Mouse (Mus musculus) intestine, embryonic 14.5 days (tissue): Measurements from ENCODE around the gene Iffo2. TPM values are rescaled to one million over a fixed set of nuclear protein-coding genes. Genes with fewer than 3 reads are reported as not detected.

Experiments
- ATAC-seq: fragments of 200-750 bp; cut with Nextera tagmentation; replicated peaks from 2 replicates; pipeline ENCODE4 v1.8.0; 2017; ENCODE audit warnings: low read depth, moderate number of reproducible peaks, moderate TSS enrichment, moderate library complexity; ENCODE audit not compliant: low FRiP score, low TSS enrichment
- DNase-seq: peaks from one replicate; pipeline ENCODE4 v3.0.0-alpha.2; 2018; ENCODE audit warnings: low spot score
- H3K27ac ChIP-seq: fragments of 300-500 bp; sonication (generic); 2 replicates; pipeline ENCODE4 v1.5.1; 2014; ENCODE audit warnings: low read depth, mild to moderate bottlenecking, control low read depth
- H3K27me3 ChIP-seq: fragments of 300-500 bp; sonication (generic); replicated peaks from 2 replicates; pipeline ENCODE4 v1.6.1; 2014; ENCODE audit warnings: low read length, control low read depth; ENCODE audit not compliant: control insufficient read depth, insufficient read depth
- H3K36me3 ChIP-seq: fragments of 300-500 bp; sonication (generic); 2 replicates; pipeline ENCODE4 v1.6.1; 2014; ENCODE audit warnings: low read length, control low read depth; ENCODE audit not compliant: control insufficient read depth, insufficient read depth
- H3K4me1 ChIP-seq: fragments of 300-500 bp; sonication (generic); replicated peaks from 2 replicates; pipeline ENCODE4 v1.6.1; 2014; ENCODE audit warnings: low read length, control low read depth, mixed read lengths; ENCODE audit not compliant: control insufficient read depth, insufficient read depth
- H3K4me2 ChIP-seq: fragments of 300-500 bp; sonication (generic); 2 replicates; pipeline ENCODE4 v1.6.1; 2014; ENCODE audit warnings: low read length
- H3K4me3 ChIP-seq: fragments of 300-500 bp; sonication (generic); 2 replicates; pipeline ENCODE4 v1.5.1; 2014; ENCODE audit warnings: low read depth, low read length, control low read depth, mixed read lengths
- H3K9ac ChIP-seq: fragments of 300-500 bp; sonication (generic); 2 replicates; pipeline ENCODE4 v1.6.1; 2014; ENCODE audit warnings: mild to moderate bottlenecking, low read length
- H3K9me3 ChIP-seq: fragments of 300-500 bp; sonication (generic); 2 replicates; pipeline ENCODE4 v1.6.1; 2016; ENCODE audit warnings: low read length, control low read depth; ENCODE audit not compliant: control insufficient read depth
- WGBS: fragments of 180-500 bp; shearing (Covaris S2); extraction: QIAGEN DNeasy Blood & Tissue Kit; methylation state at CpG from one replicate; pipeline ENCODE4 v1.1.7; 2014; 5-methylcytosine and 5-hydroxymethylcytosine counted together
- polyA plus RNA-seq: library from polyadenylated mRNA; unstranded; fragments of >200 nt; fragmentation: Nextera tagmentation; extraction: Ambion mirVana; gene quantifications from 2 replicates; pipeline ENCODE4 v1.2.1, GENCODE M21; 2014

Iffo2 gene
- polyA plus RNA-seq, 1 experiment from 2014 or later, result 5.2 TPM

DNA sequence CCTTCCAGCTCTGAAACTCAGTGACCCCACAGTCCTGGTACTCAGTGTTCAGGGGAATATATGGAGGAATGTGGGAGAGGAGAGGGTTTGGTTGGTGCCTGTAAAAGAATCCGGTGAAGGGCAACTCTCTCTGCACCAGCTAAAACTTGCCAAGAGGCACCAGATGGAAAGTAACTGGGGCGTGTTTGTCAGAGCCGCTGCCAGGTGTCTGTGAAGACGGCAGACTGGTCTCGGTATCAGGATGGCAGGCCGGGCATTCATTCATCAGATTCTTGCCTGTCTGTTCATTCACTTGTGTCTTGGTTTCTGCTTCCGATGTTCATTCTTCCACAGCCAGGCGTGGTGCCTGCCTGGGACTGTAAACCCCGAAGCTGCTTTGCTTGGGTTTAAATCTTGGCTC lies 6.4 kb downstream of the Iffo2 start:
- no peak overlapping the region for H3K9ac ChIP-seq
- no peaks in the 10 kb centered on the region for H3K36me3 ChIP-seq
- 0 out of 2 replicates have a peak, but pooled peaks cover 9% of the 10 kb centered on the region for H3K4me1 ChIP-seq
- no peak overlapping the region for H3K4me3 ChIP-seq
- no peak overlapping the region for H3K27ac ChIP-seq
- no peak overlapping the region for H3K4me2 ChIP-seq
- 81% methylated on average over 9 of the region's 9 CpGs for WGBS
- DNase-seq (no peak), ATAC-seq (no peak)
- H3K9me3 ChIP-seq, result no peaks in the 10 kb centered on the region
- no peaks in the 10 kb centered on the region for H3K27me3 ChIP-seq

DNA sequence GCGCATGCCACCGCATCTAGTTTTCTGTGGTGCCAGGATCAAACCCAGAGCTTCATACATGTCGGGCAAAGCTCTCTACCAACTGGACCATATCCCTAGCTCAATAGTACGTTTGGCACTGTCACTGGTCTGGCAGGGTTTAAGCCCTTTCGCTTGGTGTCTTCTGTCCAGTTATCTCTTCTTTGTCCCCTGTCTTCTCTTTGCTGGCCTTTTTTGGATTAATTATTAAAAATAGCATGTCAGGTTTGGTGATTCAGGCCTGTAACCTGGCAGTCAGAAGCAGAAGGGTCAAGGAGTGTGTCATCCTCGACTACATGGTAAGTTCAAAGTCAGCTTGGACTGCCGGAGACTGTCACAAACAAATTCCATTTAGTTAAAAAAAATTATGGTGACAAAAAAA lies 10.4 kb downstream of the Iffo2 start:
- H3K4me1 ChIP-seq, result 0 out of 2 replicates have a peak, but pooled peaks cover 4% of the 10 kb centered on the region
- H3K27ac ChIP-seq, result no peak overlapping the region
- H3K36me3 ChIP-seq, result no peaks in the 10 kb centered on the region
- DNase-seq, result no peak
- H3K4me3 ChIP-seq, result no peak overlapping the region
- no peak overlapping the region for H3K9ac ChIP-seq
- no peaks in the 10 kb centered on the region for H3K9me3 ChIP-seq
- WGBS, result 91% methylated on average over 7 of the region's 7 CpGs
- no peak for ATAC-seq
- no peak overlapping the region for H3K4me2 ChIP-seq
- H3K27me3 ChIP-seq, result no peaks in the 10 kb centered on the region

DNA sequence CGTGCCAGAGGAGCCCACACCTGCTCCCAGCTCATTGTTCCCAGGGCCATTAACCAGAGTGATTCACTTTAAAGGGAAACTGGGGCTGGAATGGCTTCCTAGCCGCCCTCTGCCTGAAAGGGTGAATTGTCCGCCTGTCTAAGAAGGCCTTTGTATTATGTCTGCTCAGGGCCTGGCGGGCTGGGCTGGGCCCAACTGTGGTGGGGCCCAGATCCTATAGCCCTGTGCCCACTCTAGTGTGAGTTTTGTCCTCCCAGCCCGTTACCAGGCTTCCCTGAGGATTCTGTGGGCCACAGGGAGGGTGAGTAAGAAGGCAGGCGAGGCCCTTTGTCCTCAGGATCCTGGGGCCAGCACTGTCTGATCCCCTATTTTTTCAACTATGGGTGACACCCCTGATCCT lies 15.4 kb downstream of the Iffo2 start:
- Histone ChIP-seq H3K4me2 (no peak overlapping the region), H3K4me3 (no peak overlapping the region), H3K9ac (no peak overlapping the region), H3K4me1 (no peaks in the 10 kb centered on the region), H3K27ac (0 out of 2 replicates have a peak overlapping the region, but pooled peaks have one; percentile 22), H3K9me3 (no peaks in the 10 kb centered on the region), H3K27me3 (no peaks in the 10 kb centered on the region), H3K36me3 (no peaks in the 10 kb centered on the region)
- DNase-seq, result no peak
- ATAC-seq, result peak; percentile 23; the same call in 1 of the 2 replicates
- 75% methylated on average over 6 of the region's 6 CpGs for WGBS

DNA sequence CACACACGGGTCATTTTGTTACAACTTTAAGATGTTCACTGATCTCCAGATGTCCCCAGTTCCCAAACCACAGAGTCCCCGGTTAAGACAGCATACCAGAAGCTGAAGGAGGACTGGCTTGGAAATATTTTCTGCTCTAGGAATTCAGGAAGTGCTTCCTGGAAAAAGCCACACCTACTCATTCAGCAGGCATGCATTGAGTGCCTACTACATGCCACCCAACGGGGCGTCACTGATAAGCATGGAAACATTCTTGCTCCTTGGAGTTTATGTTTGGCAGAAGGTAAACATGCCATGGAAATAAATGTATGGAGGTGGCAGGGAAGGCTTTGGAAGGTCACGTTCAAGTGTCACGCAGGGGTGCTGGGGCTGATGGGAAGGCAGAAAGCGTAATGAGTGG lies 19.1 kb downstream of the Iffo2 start:
- H3K4me2 ChIP-seq, result no peak overlapping the region
- H3K4me3 ChIP-seq, result no peak overlapping the region
- H3K9ac ChIP-seq, result no peak overlapping the region
- no peaks in the 10 kb centered on the region for H3K4me1 ChIP-seq
- H3K36me3 ChIP-seq, result no peaks in the 10 kb centered on the region
- ATAC-seq (no peak), DNase-seq (no peak)
- no peaks in the 10 kb centered on the region for H3K27me3 ChIP-seq
- no peak overlapping the region for H3K27ac ChIP-seq
- H3K9me3 ChIP-seq, result 0 out of 2 replicates have a peak, but pooled peaks cover 5% of the 10 kb centered on the region
- 63% methylated on average over 7 of the region's 7 CpGs for WGBS

DNA sequence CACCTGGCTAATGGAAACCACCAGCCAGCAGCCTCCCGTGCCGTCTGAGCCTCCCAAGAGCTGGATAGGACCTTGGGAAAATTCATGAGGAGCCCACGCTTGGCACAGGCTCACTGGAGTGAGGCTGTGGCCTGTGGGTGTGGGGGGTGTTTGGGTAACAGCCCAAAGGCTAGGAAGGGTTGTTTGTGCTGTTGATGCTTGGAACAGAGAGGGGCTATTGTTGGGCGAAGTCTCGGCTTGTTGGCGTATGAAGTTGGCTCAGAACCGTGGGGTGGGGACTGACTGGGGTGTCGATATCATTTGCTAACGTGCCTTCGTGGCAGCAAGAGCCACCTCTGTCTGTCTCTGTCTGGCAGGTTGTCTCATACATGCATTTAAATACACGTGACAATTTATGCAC lies 24.9 kb downstream of the Iffo2 start:
- Histone ChIP-seq H3K9ac (no peak overlapping the region), H3K4me3 (no peak overlapping the region), H3K27me3 (no peaks in the 10 kb centered on the region), H3K27ac (no peak overlapping the region), H3K9me3 (0 out of 2 replicates have a peak, but pooled peaks cover 5% of the 10 kb centered on the region), H3K4me1 (no peaks in the 10 kb centered on the region), H3K4me2 (no peak overlapping the region), H3K36me3 (no peaks in the 10 kb centered on the region)
- ATAC-seq (no peak), DNase-seq (no peak)
- 89% methylated on average over 11 of the region's 11 CpGs for WGBS

DNA sequence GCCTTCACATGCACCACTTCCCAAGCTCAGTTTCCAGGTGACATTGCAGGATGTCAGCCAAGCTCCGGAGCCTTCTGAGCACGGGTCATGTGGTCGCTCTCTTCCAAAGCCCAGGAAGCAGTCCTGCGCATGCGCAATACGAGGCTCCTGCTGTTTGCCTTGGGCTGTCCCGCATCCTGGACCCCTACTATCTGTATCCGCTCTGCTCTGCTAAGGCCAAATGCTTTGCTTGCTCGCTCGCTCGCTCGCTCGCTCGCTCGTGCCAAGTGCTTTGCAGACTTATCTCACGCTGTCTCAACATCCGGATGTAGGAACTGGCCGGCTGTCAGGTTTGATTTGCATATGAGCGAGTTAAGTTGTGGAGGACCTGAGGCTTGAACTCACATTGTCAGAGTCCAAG lies 25.6 kb downstream of the Iffo2 start:
- Histone ChIP-seq H3K9ac (no peak overlapping the region), H3K4me3 (no peak overlapping the region), H3K27me3 (no peaks in the 10 kb centered on the region), H3K36me3 (no peaks in the 10 kb centered on the region), H3K27ac (no peak overlapping the region), H3K4me2 (no peak overlapping the region), H3K9me3 (0 out of 2 replicates have a peak, but pooled peaks cover 5% of the 10 kb centered on the region), H3K4me1 (no peaks in the 10 kb centered on the region)
- 68% methylated on average over 19 of the region's 19 CpGs for WGBS
- DNase-seq, result no peak
- ATAC-seq, result no peak

DNA sequence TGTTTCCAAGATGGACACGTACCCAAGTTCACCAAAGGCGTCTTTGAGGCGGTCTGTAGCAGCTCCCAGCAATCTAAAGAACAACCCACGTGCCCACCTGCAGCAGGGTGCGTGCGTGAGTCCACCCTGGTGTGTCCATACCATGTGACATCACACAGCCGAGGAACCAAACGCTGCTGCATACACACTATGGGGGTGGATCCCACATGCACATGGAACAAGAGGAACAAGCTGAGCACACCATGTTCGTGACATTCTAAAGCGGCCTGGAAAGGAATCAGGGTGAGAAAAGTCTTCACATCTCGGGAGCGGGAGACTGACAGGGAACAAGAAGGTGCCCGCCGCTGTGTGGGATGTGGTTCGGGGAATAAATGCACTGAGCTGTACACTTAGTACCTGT lies 38.0 kb downstream of the Iffo2 start:
- no peak overlapping the region for H3K4me3 ChIP-seq
- no peaks in the 10 kb centered on the region for H3K4me1 ChIP-seq
- 83% methylated on average over 15 of the region's 15 CpGs for WGBS
- H3K36me3 ChIP-seq, result no peaks in the 10 kb centered on the region
- H3K27ac ChIP-seq, result no peak overlapping the region
- H3K9ac ChIP-seq, result no peak overlapping the region
- no peaks in the 10 kb centered on the region for H3K9me3 ChIP-seq
- no peak overlapping the region for H3K4me2 ChIP-seq
- H3K27me3 ChIP-seq, result no peaks in the 10 kb centered on the region
- ATAC-seq, result no peak
- DNase-seq, result no peak

DNA sequence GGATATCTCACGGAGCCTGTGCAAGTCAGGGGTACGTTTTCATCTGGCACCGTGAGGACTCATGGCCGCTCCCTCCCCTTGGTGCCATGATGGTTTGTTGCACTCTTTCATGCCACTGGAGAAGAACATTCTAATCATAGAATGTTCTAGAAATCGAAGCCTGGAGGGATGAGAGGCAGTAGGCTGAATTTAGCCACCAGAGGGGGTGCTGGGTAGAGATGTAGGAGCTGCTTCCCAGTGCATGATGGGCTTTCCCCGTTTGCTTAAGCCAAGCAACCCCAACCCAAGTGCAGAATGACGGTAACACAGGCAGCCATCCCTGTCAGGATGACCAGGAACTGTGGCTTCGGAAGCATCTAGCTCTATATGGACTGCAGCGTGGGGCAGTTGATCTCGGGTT lies 40.4 kb downstream of the Iffo2 start:
- Histone ChIP-seq H3K4me1 (peaks cover 6% of the 10 kb centered on the region), H3K27ac (no peak overlapping the region), H3K9me3 (no peaks in the 10 kb centered on the region), H3K4me2 (no peak overlapping the region), H3K27me3 (no peaks in the 10 kb centered on the region), H3K4me3 (no peak overlapping the region), H3K36me3 (no peaks in the 10 kb centered on the region), H3K9ac (no peak overlapping the region)
- no peak for ATAC-seq
- no peak for DNase-seq
- 78% methylated on average over 10 of the region's 10 CpGs for WGBS

DNA sequence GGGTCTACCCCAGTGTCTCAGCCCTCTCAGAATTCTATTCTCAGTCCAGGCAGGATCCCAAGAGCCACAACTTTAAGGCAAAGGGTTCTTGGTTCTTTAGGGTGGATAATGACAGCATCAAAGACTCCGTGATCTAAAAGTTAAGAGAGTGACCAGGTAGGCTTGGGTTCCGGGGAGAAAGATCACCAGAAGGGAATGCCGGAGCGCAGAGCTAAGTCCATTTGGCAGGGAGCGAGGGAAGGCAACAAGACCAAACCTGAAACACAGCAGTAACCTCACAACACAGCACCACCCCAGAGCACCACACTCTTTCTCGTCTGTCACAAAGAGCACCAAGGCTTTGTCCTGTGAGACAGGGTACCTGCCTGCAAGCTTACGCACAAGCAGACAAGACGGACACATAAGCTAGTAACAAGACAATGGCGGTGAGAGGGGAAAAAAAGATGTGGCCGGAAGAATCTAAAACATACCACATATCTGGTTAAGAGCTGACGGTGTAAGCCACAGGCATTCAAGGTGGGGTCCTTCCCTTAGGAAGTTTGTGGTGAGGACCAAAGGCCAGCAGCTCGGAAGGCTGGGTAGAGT lies 42.7 kb downstream of the Iffo2 start:
- WGBS, result 90% methylated on average over 12 of the region's 12 CpGs
- no peaks in the 10 kb centered on the region for H3K9me3 ChIP-seq
- no peaks in the 10 kb centered on the region for H3K27me3 ChIP-seq
- no peaks in the 10 kb centered on the region for H3K36me3 ChIP-seq
- no peak overlapping the region for H3K9ac ChIP-seq
- no peak overlapping the region for H3K4me3 ChIP-seq
- ATAC-seq (no peak), DNase-seq (no peak)
- H3K4me2 ChIP-seq, result no peak overlapping the region
- H3K4me1 ChIP-seq, result peaks cover 23% of the 10 kb centered on the region
- no peak overlapping the region for H3K27ac ChIP-seq
